Mouse (Mus musculus) heart, postnatal 0 days (tissue): ENCODE measurements around the gene Arid1b. TPM values are rescaled to one million over a fixed set of nuclear protein-coding genes. Genes with fewer than 3 reads are reported as not detected.

Experiments
- ATAC-seq: fragments of 200-750 bp; cut with Nextera tagmentation; 2 replicates; pipeline ENCODE4 v1.8.0; 2017; ENCODE audit warnings: low read depth, moderate number of reproducible peaks, moderate library complexity; ENCODE audit not compliant: insufficient read depth
- DNase-seq: peaks from one replicate; pipeline ENCODE4 v3.0.0-alpha.2; 2016; ENCODE audit warnings: low spot score
- H3K27ac ChIP-seq: fragments of 300-500 bp; sonication (generic); 2 replicates; pipeline ENCODE4 v1.5.1; 2014; ENCODE audit warnings: low read depth, mild to moderate bottlenecking
- H3K27me3 ChIP-seq: fragments of 300-500 bp; sonication (generic); 2 replicates; pipeline ENCODE4 v1.6.1; 2014; ENCODE audit warnings: low read length, mixed read lengths; ENCODE audit not compliant: control insufficient read depth, insufficient read depth
- H3K36me3 ChIP-seq: fragments of 300-500 bp; sonication (generic); replicated peaks from 2 replicates; pipeline ENCODE4 v1.6.1; 2014; ENCODE audit warnings: low read length, mixed read lengths; ENCODE audit not compliant: control insufficient read depth, insufficient read depth
- H3K4me1 ChIP-seq: fragments of 300-500 bp; sonication (generic); 2 replicates; pipeline ENCODE4 v1.6.1; 2014; ENCODE audit warnings: antibody characterized with exemption; ENCODE audit not compliant: control insufficient read depth, insufficient read depth
- H3K4me2 ChIP-seq: fragments of 300-500 bp; sonication (generic); 2 replicates; pipeline ENCODE4 v1.6.1; 2014; ENCODE audit warnings: low read depth, mild to moderate bottlenecking, low read length, moderate library complexity
- H3K4me3 ChIP-seq: fragments of 300-500 bp; sonication (generic); 2 replicates; pipeline ENCODE4 v1.5.1; 2014; ENCODE audit warnings: low read depth, low read length
- H3K9ac ChIP-seq: fragments of 300-500 bp; sonication (generic); replicated peaks from 2 replicates; pipeline ENCODE4 v1.6.1; 2014; ENCODE audit warnings: low read depth, low read length, mixed read lengths
- H3K9me3 ChIP-seq: fragments of 300-500 bp; sonication (generic); replicated peaks from 2 replicates; pipeline ENCODE4 v1.6.1; 2016; ENCODE audit warnings: low read length; ENCODE audit not compliant: control insufficient read depth
- CTCF ChIP-seq: IDR thresholded peaks from 2 replicates; pipeline ENCODE4 v1.5.1; 2016; ENCODE audit warnings: antibody characterized with exemption, control low read depth, low read depth
- EP300 ChIP-seq: IDR thresholded peaks from 2 replicates; pipeline ENCODE4 v1.6.1; 2016; ENCODE audit warnings: antibody characterized with exemption, low read depth
- WGBS: fragments of 180-500 bp; shearing (Covaris S2); extraction: QIAGEN DNeasy Blood & Tissue Kit; methylation state at CpG from one replicate; pipeline ENCODE4 v1.1.7; 2014; 5-methylcytosine and 5-hydroxymethylcytosine counted together
- polyA plus RNA-seq: library from polyadenylated mRNA; unstranded; fragments of >200 nt; fragmentation: Nextera tagmentation; extraction: Ambion mirVana; gene quantifications from 2 replicates; pipeline ENCODE4 v1.2.1, GENCODE M21; 2015
- total RNA-seq: library from RNA; depleted of rRNA; stranded (reverse); fragments of >200 nt; gene quantifications from 2 replicates; pipeline ENCODE4 v1.2.3, GENCODE M21; 2014; ENCODE audit warnings: low replicate concordance

Gene Arid1b
- total and polyA plus RNA-seq, 2 experiments from 2014 or later = 4.4 to 27.3 TPM

DNA sequence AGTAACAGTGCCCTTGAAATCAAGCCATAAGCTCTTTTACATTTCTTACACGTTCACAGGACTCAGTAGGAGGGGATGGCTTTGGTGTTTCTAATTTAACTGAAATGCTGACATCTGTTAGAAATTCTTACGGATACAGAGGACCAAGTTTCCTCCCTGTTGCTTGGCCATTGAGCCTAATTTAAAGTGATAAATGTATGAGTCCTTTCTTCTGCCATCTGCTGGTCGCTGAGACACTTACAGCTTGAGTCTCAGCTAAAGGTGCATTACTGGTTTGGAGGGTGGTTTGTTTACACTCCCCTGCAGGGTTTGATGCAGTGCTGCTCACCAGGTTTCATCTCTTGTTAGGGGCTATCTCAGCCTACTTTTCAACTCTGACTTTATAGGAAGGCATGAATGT lies 214.2 kb downstream of the Arid1b start:
- TF ChIP-seq CTCF = peak; percentile 33
- TF ChIP-seq EP300 = no peak
- Histone ChIP-seq H3K9ac (no peak overlapping the region), H3K9me3 (no peaks in the 10 kb centered on the region), H3K36me3 (no peaks in the 10 kb centered on the region), H3K27me3 (no peaks in the 10 kb centered on the region), H3K27ac (no peak overlapping the region), H3K4me1 (peaks cover 48% of the 10 kb centered on the region), H3K4me2 (no peak overlapping the region), H3K4me3 (no peak overlapping the region)
- ATAC-seq (no peak), DNase-seq (no peak)
- WGBS = 48% methylated on average over 3 of the region's 3 CpGs

DNA sequence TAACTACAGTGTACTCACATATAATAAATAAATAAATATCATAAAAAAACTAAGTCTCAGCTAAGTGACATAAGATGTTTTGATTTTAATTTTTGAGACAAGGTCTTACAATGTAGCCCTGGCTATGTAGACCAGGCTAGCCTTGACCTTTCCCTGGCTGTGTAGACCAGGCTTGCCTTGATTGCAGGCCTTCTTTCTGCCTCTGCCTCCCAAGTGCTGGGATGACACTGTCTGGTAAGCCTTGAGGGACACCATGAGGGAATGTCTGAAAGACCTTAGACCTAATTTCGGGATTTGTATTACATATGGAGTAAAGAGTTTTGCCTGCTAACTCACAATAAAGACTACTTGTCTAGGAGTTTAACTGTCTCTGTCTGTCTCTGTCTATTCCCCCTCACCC lies 214.9 kb downstream of the Arid1b start:
- Histone ChIP-seq H3K9me3 (no peaks in the 10 kb centered on the region), H3K36me3 (no peaks in the 10 kb centered on the region), H3K4me1 (peaks cover 45% of the 10 kb centered on the region), H3K4me3 (no peak overlapping the region), H3K9ac (no peak overlapping the region), H3K27me3 (no peaks in the 10 kb centered on the region), H3K4me2 (no peak overlapping the region), H3K27ac (no peak overlapping the region)
- TF ChIP-seq CTCF = no peak
- no peak for TF ChIP-seq EP300
- 96% methylated on average over 1 of the region's 1 CpGs for WGBS
- no peak for DNase-seq
- ATAC-seq = no peak

DNA sequence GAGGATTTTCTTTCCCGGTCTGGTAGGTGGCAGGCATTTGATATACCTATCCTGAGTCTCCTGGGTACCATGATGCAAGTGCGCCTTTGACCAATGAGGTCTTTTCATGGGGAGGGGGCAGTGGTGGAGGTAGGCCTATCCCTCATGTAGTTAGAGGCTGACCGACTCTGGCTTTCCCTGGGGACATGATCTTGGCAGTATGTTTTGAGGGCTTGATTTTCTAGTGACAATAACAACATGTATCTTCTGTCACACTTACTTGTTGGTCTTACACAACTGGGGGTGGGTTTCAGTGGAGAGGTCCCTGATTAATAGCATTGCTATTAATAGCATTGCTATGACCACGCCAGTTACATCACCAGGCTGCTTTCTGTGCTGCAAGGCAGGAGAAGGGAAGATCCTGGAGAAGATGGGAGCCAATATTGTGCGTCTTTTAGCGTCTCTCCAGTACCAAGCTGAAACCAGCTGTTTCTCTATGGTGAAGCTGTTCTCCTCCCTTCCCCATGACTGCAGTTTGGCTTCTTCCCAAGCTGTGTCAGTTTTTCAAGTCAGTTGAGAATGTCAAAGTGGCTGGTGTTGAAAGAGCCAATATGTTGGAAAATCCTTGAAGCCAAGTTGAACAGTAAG lies 216.1 kb downstream of the Arid1b start:
- Histone ChIP-seq H3K27ac (no peak overlapping the region), H3K9me3 (no peaks in the 10 kb centered on the region), H3K36me3 (no peaks in the 10 kb centered on the region), H3K4me2 (no peak overlapping the region), H3K4me3 (no peak overlapping the region), H3K9ac (no peak overlapping the region), H3K4me1 (peaks cover 41% of the 10 kb centered on the region), H3K27me3 (no peaks in the 10 kb centered on the region)
- 57% methylated on average over 6 of the region's 6 CpGs for WGBS
- ATAC-seq = 0 out of 2 replicates have a peak, but pooled peaks have one; percentile 29
- peak; percentile 37 for DNase-seq
- no peak for TF ChIP-seq CTCF
- TF ChIP-seq EP300 = no peak

DNA sequence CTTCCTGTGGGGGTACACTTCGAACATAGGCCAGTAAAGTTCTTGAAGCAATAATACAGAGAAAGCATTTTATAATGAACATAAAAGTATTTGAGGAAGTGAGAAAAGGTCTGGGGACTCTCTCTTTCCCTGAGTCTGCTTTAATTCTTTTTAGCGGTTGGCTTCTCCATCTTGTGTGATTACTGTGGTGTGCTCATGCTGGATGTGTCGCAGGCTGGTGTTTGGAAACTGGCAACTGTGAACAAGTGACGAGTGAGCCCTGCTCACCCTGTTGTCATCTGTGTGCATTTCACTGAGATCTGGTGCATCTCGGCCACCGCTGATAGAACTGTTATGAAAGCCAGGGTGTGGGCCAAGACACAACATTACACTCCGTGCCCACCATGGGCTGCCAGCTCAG lies 216.8 kb downstream of the Arid1b start:
- TF ChIP-seq CTCF (no peak), EP300 (no peak)
- ATAC-seq = no peak
- no peak overlapping the region for H3K9ac ChIP-seq
- no peaks in the 10 kb centered on the region for H3K9me3 ChIP-seq
- no peak for DNase-seq
- H3K27me3 ChIP-seq = no peaks in the 10 kb centered on the region
- peaks cover 36% of the 10 kb centered on the region for H3K4me1 ChIP-seq
- no peak overlapping the region for H3K4me3 ChIP-seq
- no peak overlapping the region for H3K4me2 ChIP-seq
- no peaks in the 10 kb centered on the region for H3K36me3 ChIP-seq
- WGBS = 82% methylated on average over 7 of the region's 7 CpGs
- H3K27ac ChIP-seq = no peak overlapping the region

DNA sequence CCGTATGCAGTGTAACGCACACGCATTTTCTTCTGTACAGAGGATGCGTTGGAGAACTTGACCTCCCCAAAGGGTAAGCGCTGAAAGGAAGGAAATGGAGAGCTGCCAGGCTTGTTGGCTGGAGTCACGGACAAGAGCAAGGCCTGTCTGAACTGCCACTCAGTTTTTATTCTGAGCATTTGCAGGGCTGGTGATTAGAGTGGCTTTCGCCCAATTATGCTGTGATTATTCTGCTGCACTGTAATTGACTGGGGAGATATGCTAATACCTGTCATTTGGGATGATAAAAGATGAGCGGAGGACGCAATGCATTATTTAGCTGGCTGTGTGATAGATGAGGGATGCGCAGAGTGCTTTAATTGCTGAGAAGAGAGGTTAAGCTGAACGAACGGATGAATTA lies 218.0 kb downstream of the Arid1b start:
- whole genome bisulfite sequencing = 20% methylated on average over 12 of the region's 12 CpGs
- H3K36me3 ChIP-seq = no peaks in the 10 kb centered on the region
- TF ChIP-seq CTCF (no peak), EP300 (no peak)
- DNase-seq (peak; percentile 26), ATAC-seq (no peak)
- H3K4me2 ChIP-seq = no peak overlapping the region
- H3K27ac ChIP-seq = no peak overlapping the region
- no peak overlapping the region for H3K4me3 ChIP-seq
- H3K4me1 ChIP-seq = peaks cover 32% of the 10 kb centered on the region
- no peaks in the 10 kb centered on the region for H3K9me3 ChIP-seq
- no peak overlapping the region for H3K9ac ChIP-seq
- H3K27me3 ChIP-seq = no peaks in the 10 kb centered on the region

DNA sequence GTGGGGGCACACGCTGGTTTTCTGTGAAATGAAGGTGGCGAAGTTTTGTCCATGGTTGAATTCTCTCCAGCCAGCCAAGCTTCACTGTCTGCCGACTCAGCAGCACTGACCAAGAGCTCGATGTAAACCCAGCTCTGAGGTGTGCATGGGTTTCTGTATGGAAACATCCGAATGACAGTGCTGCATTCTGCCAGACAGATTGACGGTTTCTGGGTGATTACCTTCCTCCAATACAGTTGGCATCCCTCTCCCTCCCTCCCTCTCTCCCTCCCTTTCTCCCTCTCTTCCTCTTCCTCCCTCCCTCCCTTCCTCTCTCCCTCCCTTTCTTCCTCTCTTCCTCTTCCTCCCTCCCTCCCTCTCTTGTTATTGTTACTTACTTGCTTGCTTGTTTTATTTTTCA lies 219.3 kb downstream of the Arid1b start:
- ATAC-seq (no peak), DNase-seq (no peak)
- no peaks in the 10 kb centered on the region for H3K36me3 ChIP-seq
- no peaks in the 10 kb centered on the region for H3K9me3 ChIP-seq
- 75% methylated on average over 6 of the region's 6 CpGs for WGBS
- H3K4me3 ChIP-seq = no peak overlapping the region
- H3K27me3 ChIP-seq = no peaks in the 10 kb centered on the region
- peaks cover 43% of the 10 kb centered on the region for H3K4me1 ChIP-seq
- H3K9ac ChIP-seq = no peak overlapping the region
- TF ChIP-seq EP300 = no peak
- no peak for TF ChIP-seq CTCF
- H3K27ac ChIP-seq = no peak overlapping the region
- H3K4me2 ChIP-seq = no peak overlapping the region
